Mouse (Mus musculus) large intestine, adult 2 months (tissue): Measurements from ENCODE around the gene Shank1. TPM values are rescaled to one million over a fixed set of nuclear protein-coding genes. Genes with fewer than 3 reads are reported as not detected.

Source experiments
- DNase-seq: peaks from one replicate; pipeline ENCODE4 v3.0.0-alpha.2; 2012; ENCODE audit warnings: low read depth, low spot score
- WGBS: fragments of 180-500 bp; shearing (Covaris S2); methylation state at CpG from one replicate; pipeline ENCODE4 v1.1.7; 2018; 5-methylcytosine and 5-hydroxymethylcytosine counted together
- polyA plus RNA-seq: library from polyadenylated mRNA; depleted of rRNA; stranded (reverse); fragments of >200 nt; gene quantifications from 2 replicates; pipeline ENCODE4 v1.2.3, GENCODE M21; 2012

Shank1 gene
- polyA plus RNA-seq, 1 experiment: 0.48 TPM

DNA sequence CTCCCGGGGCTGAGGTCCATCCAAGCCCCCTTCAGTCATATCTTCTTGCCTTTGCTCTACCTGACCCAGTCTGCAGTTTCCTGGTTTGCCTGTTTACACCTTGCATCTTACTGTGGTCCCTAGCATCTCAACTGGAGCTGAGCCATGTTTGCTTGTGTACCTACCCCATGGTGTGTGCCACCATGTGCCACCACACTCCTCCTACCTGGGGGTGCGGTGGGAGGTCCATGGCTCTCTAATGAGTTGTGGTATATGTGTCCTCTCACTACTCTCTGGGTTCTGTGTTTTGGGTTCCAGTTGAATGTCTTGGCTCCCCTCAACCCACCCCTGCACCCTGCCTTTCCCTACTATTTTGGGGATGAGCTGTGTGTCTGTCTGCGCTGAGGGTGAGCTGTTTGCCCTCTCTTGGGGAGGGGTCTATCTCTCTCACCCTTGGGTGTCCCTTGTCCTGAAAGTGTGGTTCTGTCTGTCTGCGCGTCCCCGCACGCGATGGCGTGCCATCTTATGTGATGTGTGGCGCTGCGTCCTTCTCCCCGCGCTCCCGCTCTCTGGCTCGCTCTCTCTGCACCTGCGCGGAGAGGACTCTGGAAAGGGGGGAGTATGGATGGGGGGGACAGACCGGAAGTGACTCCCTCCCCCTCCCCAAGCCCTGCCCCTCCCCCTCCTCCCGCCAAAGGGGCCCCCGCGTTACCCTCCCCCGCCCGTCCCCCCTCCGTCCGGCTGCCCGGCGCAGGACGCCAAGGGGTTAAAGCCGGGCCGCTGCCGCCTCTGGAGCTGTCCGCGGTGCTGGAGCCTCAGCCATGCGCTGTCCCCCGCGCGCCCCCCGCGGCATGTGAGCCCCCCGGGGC, 25.2 kb downstream of the Shank1 start:
- WGBS: 5% methylated on average over 39 of the region's 40 CpGs
- no peak for DNase-seq

DNA sequence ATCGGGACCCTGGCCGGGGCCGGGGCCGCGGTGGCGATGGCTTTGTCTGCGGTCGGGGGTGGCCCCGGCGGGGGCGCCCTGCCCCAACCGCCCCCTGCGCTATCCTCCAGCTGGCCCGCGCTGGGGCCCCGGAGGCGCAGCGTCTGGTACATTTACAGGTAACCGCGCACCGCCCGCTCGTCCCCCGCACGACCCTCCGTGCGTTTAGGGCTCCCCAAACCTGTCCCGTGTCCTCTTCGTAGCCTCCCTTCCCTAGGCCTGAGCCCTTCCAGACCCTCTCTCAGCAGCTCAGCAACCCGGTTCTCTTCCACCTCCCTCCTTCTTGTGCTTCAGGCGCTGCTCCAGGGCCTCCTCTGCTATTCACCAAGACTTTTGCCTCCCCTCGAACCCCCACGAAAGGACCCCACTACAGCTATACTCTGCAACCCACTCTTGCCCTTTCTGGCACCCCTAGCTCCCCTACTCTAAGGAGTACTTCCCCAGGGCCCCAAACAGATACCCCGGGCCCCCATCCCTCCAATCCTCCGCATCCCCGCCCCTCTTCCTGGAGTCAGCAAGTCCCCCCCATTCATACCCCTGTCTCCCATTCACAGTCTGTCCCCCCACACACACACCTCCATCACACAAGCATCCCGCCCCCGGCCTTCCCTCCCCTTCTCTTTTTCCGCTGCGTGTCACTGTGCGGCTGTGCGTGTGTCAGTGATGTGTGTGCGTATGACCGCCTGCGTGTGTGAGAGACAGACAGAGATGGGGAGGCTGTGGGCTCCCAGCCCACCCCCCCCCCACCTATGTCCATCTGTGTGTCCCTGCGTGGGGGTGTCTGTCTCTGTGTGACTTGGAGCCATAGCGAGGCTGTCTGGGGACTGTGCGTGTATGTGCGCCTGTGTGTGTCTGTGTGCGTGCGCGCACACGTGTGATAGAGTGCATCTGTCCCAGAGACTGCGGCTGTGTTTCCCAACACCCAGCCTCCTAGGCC, 26.3 kb downstream of the Shank1 start:
- WGBS: 5% methylated on average over 42 of the region's 54 CpGs
- DNase-seq: no peak

DNA sequence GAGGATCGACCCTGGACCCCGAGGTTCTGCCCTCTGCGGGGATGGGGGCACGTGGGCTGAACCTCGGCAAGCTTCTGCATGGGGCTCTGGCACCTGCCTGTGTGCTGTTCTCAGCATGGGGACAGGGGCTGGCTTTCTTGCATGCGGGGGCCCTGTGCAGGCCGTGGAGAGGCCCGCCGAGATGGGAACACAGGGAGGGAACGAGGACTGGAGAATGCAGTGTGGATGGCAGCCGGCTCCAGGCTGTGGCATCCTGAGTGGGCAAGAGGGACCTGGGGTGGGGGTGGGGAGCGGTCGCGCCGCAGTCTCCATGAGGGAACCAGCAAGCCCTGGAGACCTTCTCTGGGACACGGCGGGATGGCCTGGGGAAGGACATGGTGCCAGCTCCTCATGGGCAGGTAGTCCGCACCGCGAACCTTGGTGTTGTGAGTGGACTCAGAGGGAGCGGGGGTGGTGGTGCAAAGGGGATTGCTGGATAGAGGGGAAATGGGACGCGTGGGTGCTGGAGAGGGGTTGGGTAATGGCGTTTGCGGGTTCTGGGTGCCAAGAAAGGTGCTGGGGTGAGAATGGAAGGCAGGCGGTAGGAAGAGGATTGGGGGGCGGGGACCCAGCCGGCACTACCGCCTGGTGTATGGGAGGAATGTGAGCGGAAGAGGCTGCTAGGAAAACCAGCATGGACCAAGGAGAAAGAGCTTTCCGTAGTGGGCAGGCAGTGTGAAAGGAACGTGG, 27.2 kb downstream of the Shank1 start:
- 8% methylated on average over 32 of the region's 32 CpGs for WGBS
- no peak for DNase-seq

- no peak for DNase-seq
- WGBS: 56% methylated on average over 6 of the region's 6 CpGs
These were observed 30.2 kb downstream of the Shank1 start for GRCm38 (mm10) chr7:44340226-44340625.

DNA sequence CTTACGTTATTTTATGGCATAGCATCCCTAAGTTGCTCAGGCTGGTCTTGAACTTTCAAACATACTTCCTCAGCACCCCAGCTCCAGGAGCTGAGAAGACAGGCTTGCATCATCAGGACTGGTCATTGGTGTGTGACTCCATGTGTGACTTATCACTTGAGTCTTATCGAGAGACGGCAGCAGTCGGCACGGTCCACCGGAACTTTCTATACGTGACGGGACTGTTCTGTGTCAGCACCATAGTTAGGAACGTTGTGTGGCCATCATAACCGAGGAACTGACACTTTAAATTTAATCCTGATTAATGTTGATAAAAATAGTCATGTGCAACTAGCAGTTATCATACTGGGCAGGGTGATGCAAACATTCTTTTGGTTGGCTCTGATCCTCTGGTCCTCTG, 31.1 kb downstream of the Shank1 start:
- DNase-seq: no peak
- WGBS: 86% methylated on average over 10 of the region's 10 CpGs

GRCm38 (mm10) chr7:44341714-44342113, 31.7 kb downstream of the Shank1 start:
- DNase-seq: no peak
- 57% methylated on average over 5 of the region's 5 CpGs for WGBS

- no peak for DNase-seq
- 18% methylated on average over 11 of the region's 11 CpGs for WGBS
These were observed 33.5 kb downstream of the Shank1 start for GRCm38 (mm10) chr7:44343459-44344015.

DNA sequence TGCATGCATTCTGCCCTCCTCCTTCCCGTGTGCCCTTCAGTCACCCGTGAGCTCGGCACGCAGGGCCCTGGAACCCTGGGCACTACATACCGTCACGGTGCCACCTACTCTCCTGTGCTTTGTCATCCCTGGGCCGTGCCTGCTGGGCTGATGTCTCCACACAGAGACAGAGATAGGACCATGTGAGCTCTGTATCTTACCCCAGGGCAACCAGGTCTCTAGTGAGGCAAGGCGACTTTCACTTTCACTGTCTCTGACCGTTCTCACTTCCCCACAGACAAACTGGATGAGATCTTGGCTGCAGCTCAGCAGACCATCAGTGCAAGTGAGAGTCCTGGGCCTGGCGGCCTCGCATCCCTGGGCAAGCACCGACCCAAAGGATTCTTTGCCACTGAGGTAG, 34.6 kb downstream of the Shank1 start:
- WGBS: 56% methylated on average over 12 of the region's 12 CpGs
- no peak for DNase-seq

DNA sequence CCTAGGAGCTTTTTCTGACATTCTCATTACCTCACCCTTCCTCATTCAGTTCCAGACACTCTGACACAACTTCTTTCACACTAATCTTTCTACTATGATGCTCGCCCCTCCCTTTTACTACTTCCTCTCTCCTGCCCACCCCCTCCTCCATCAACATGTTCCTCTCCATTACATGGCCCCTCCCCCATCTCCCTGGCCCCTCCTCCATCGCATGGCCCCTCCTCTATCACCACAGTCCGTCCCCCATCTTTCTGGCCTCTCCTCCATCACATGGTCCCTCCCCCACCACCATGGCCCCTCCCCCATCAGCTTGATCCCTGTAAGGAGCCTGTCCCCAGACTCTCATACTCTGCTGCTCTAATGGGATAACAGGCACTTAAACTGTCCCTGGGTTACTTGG, 39.0 kb downstream of the Shank1 start:
- WGBS: 23% methylated on average over 3 of the region's 3 CpGs
- no peak for DNase-seq

- DNase-seq: peak; percentile 63
These were observed 41.1 kb downstream of the Shank1 start for GRCm38 (mm10) chr7:44350957-44351711.

GRCm38 (mm10) chr7:44351881-44352749, 42.1 kb downstream of the Shank1 start:
- DNase-seq: no peak
- WGBS: 7% methylated on average over 71 of the region's 71 CpGs

More at GRCm38 (mm10) chr7:44350957-44351711, 41.1 kb downstream of the Shank1 start:
- 8% methylated on average over 25 of the region's 25 CpGs for WGBS

- WGBS: 5% methylated on average over 71 of the region's 71 CpGs
- DNase-seq: no peak
These were observed 42.9 kb downstream of the Shank1 start for GRCm38 (mm10) chr7:44352750-44353600.

DNA sequence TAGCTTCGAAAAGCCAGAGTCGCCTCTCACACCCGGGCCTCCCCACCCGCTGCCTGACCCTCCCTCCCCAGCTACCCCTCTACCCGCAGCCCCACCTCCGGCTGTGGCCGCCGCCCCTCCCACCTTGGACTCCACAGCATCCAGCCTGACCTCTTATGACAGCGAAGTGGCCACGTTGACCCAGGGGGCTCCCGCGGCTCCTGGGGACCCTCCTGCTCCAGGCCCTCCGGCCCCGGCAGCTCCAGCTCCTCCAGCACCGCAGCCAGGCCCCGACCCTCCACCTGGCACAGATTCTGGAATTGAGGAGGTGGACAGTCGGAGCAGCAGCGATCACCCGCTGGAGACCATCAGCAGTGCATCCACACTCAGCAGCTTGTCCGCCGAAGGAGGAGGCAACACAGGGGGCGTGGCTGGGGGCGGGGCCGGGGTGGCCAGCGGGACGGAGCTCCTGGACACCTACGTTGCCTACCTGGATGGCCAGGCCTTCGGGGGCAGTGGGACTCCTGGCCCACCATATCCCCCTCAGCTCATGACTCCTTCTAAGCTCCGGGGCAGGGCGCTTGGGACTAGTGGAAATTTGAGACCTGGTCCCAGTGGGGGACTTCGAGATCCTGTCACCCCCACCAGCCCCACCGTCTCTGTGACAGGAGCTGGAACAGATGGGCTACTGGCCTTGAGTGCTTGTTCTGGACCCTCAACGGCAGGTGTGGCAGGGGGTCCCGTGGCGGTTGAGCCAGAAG, 43.7 kb downstream of the Shank1 start:
- no peak for DNase-seq

GRCm38 (mm10) chr7:44355411-44355810, 45.4 kb downstream of the Shank1 start:
- WGBS: 72% methylated on average over 6 of the region's 6 CpGs
- no peak for DNase-seq

More for the DNA sequence above, 43.7 kb downstream of the Shank1 start:
- WGBS: 2% methylated on average over 35 of the region's 35 CpGs

DNA sequence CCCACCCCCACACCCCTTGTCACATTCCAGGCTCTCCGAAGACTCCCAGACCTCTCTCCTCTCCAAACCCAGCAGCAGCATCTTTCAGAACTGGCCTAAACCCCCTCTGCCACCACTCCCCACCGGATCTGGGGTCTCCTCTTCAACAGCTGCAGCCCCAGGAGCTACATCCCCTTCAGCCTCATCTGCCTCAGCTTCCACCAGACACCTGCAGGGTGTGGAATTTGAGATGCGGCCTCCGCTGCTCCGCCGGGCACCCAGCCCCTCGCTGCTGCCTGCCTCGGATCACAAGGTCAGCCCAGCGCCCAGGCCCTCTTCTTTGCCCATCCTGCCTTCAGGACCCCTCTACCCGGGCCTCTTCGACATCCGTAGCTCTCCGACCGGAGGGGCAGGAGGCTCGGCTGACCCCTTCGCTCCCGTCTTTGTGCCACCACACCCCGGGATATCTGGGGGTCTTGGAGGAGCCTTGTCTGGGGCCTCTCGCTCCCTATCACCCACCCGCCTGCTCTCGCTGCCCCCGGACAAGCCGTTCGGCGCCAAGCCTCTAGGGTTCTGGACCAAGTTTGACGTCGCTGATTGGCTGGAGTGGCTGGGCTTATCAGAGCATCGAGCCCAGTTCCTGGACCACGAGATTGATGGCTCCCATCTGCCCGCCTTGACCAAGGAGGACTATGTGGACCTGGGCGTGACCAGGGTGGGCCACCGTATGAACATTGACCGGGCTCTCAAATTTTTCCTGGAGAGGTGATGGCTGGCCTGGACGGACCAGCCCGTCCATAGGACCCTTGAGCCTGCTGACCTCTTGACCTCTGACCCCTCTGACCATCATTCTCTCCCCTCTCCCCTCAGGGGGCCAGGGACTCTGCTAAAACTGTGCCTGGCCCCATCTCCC, 46.8 kb downstream of the Shank1 start:
- WGBS: 4% methylated on average over 35 of the region's 35 CpGs
- DNase-seq: no peak
